Mouse (Mus musculus) cerebellum, postnatal 36 days (tissue): ENCODE measurements around the gene Basp1.

ENCODE experiments used
- DNase-seq, 2 experiments: peaks; one replicate each; pipeline ENCODE4 v3.0.0; 2021 to 2022; ENCODE audit warnings: mixed read lengths in 2 of 2

Basp1 gene

GRCm38 (mm10) chr15:25358680-25359097 is 54.9 kb downstream of the Basp1 start:
- no peak for DNase-seq

GRCm38 (mm10) chr15:25355339-25355738 is 58.2 kb downstream of the Basp1 start:
- DNase-seq = no peak

GRCm38 (mm10) chr15:25354738-25355137 is 58.8 kb downstream of the Basp1 start:
- DNase-seq = no peak

- DNase-seq = no peak
Observed at GRCm38 (mm10) chr15:25353498-25353897, 60.1 kb downstream of the Basp1 start.

- no peak for DNase-seq
Observed at GRCm38 (mm10) chr15:25343263-25343662, 70.3 kb downstream of the Basp1 start.

- DNase-seq = no peak
Observed at GRCm38 (mm10) chr15:25335277-25335676, 78.3 kb downstream of the Basp1 start.

GRCm38 (mm10) chr15:25331877-25332445 is 81.6 kb downstream of the Basp1 start:
- DNase-seq = no peak

- no peak for DNase-seq
Observed at GRCm38 (mm10) chr15:25330946-25331345, 82.6 kb downstream of the Basp1 start.

- DNase-seq = no peak
Observed at GRCm38 (mm10) chr15:25322601-25323000, 91.0 kb downstream of the Basp1 start.

GRCm38 (mm10) chr15:25322111-25322510 is 91.5 kb downstream of the Basp1 start:
- DNase-seq = no peak

GRCm38 (mm10) chr15:25321636-25322035 is 91.9 kb downstream of the Basp1 start:
- no peak for DNase-seq

- no peak for DNase-seq
Observed at GRCm38 (mm10) chr15:25314471-25314870, 99.1 kb downstream of the Basp1 start.
